Mouse (Mus musculus): ENCODE measurements around the gene Tmem123.

Gene Tmem123

GRCm38 (mm10) chr9:7829531-7830528, 66.0 kb downstream of the Tmem123 start:
- DNase-seq (ENCODE audit: low read depth) = peak; percentile 18

GRCm38 (mm10) chr9:7833421-7833820, 69.6 kb downstream of the Tmem123 start:
- peak; percentile 36 for DNase-seq (ENCODE audit: low read depth)

- no peak for DNase-seq (ENCODE audit: low read depth)
Observed at GRCm38 (mm10) chr9:7835302-7835701, 71.5 kb downstream of the Tmem123 start.

- DNase-seq (ENCODE audit: low read depth) = peak; percentile 73
Observed at GRCm38 (mm10) chr9:7836331-7836730, 72.5 kb downstream of the Tmem123 start.

- peak; percentile 98 for DNase-seq (ENCODE audit: low read depth)
Observed at GRCm38 (mm10) chr9:7836905-7837805, 73.3 kb downstream of the Tmem123 start, which contains the start of gene Birc2. Gene Birc2, minus strand, starts transcription at chr9:7837064.

GRCm38 (mm10) chr9:7837806-7838440, 74.1 kb downstream of the Tmem123 start:
- peak; percentile 78 for DNase-seq (ENCODE audit: low read depth)

GRCm38 (mm10) chr9:7841221-7841620, 77.4 kb downstream of the Tmem123 start:
- DNase-seq (ENCODE audit: low read depth) = no peak
